Mouse (Mus musculus) heart, adult 2 months (tissue): ENCODE measurements around the gene Hist1h2bn.

Experiments
- CTCF ChIP-seq: fragments of 200-600 bp; IDR thresholded peaks from 2 replicates; pipeline ENCODE4 v1.8.1; 2022; ENCODE audit warnings: antibody characterized with exemption, mild to moderate bottlenecking, moderate library complexity
- POLR2A ChIP-seq: fragments of 200-500 bp; IDR thresholded peaks from 2 replicates; pipeline ENCODE4 v1.6.1; 2011; ENCODE audit warnings: mild to moderate bottlenecking, low read depth, low read length, control low read depth; ENCODE audit not compliant: insufficient read depth

- TF ChIP-seq CTCF (no peak), POLR2A (no peak)
Observed at GRCm38 (mm10) chr13:21751827-21752226, 2.1 kb upstream of the Hist1h2bn start.
